26 mouse cellular contexts compared by ENCODE assay signal in genomic region chr1:44849366-44849951, GRCm38 (mm10).
DNase-seq lines count a peak whose midpoint lies in the region; ATAC-seq and TF ChIP-seq lines count a peak whose summit lies in the region.
"Had no signal": no experiment of that assay in that cellular context is flagged by ENCODE, and none has a peak within 500 bp of the region (broad histone marks: within the 10 kb centered on the region; RNA-seq: fewer than 3 reads in every experiment).

No protein-coding gene starts in this region.

- no peak for TF ChIP-seq EP300 in lung, postnatal 0 days (IDR thresholded peaks at IDR 0.05)

- no peak for TF ChIP-seq CTCF in lung, postnatal 0 days (IDR thresholded peaks at IDR 0.05)

- H3K27me3 ChIP-seq in kidney, embryonic 14.5 days (ENCODE audit: control insufficient read depth, insufficient read depth, low read length), result no peaks in the 10 kb centered on the region
- H3K27me3 ChIP-seq in lung, postnatal 0 days (replicated peaks; ENCODE audit: insufficient read depth, low read length), result no peaks in the 10 kb centered on the region
- H3K27me3 ChIP-seq: heart, embryonic 13.5 days; hindbrain, embryonic 12.5 days; liver, embryonic 15.5 days; neural tube, embryonic 15.5 days had no signal

- no peak overlapping the region for H3K9ac ChIP-seq in kidney, embryonic 14.5 days (ENCODE audit: low read depth, low read length)
- no peak overlapping the region for H3K9ac ChIP-seq in lung, postnatal 0 days (replicated peaks; ENCODE audit: low read depth)
- H3K9ac ChIP-seq: forebrain, postnatal 0 days; heart, embryonic 13.5 days; hindbrain, embryonic 12.5 days; liver, embryonic 15.5 days; neural tube, embryonic 15.5 days had no signal

- intact Hi-C loops in left cerebral cortex, postnatal 4 days (cut with DNase I), result no loop called here

- H3K4me3 ChIP-seq in kidney, embryonic 14.5 days (ENCODE audit: low read length), result no peak overlapping the region
- H3K4me3 ChIP-seq in lung, postnatal 0 days (ENCODE audit: low read depth, low read length), result no peak overlapping the region
- H3K4me3 ChIP-seq: heart, adult 2 months; heart, embryonic 13.5 days; hindbrain, embryonic 12.5 days; liver, embryonic 15.5 days; midbrain, embryonic 10.5 days; neural tube, embryonic 15.5 days had no signal

- no peaks in the 10 kb centered on the region for H3K36me3 ChIP-seq in kidney, embryonic 14.5 days (ENCODE audit: control insufficient read depth, insufficient read depth, low read length)
- no peaks in the 10 kb centered on the region for H3K36me3 ChIP-seq in lung, postnatal 0 days (ENCODE audit: insufficient read depth, low read length)
- H3K36me3 ChIP-seq: heart, embryonic 13.5 days; hindbrain, embryonic 12.5 days; liver, embryonic 15.5 days; midbrain, embryonic 10.5 days; neural tube, embryonic 15.5 days had no signal

- WGBS in kidney, embryonic 14.5 days, result 44% methylated on average over 4 of the region's 4 CpGs
- WGBS in lung, postnatal 0 days, result 45% methylated on average over 4 of the region's 4 CpGs

- DNase-seq in kidney, postnatal 4 days, result no peak
- DNase-seq in lung, postnatal 0 days (ENCODE audit: low spot score), result peak; percentile 51
- no peak for DNase-seq in lung, postnatal 36 days
- DNase-seq in hindlimb bud, embryonic 11.5 days (ENCODE audit: extremely low spot score, low read depth, low spot score), result peak; percentile 72
- no peak for DNase-seq in left cerebral cortex, postnatal 4 days
- DNase-seq in cerebellum, postnatal 25 days, result no peak
- DNase-seq: adrenal gland, postnatal 36 days; cerebellum, adult 11 months; cerebellum, adult 9-11 months; forebrain, postnatal 0 days; gastrocnemius, postnatal 25 days; heart, adult 2 months; heart, postnatal 14 days; kidney, adult 11 months; kidney, postnatal 10 days; liver; thymus, adult 2 months; thymus, postnatal 4 days had no signal

- 0 out of 2 replicates have a peak, but pooled peaks have one; percentile 43 for ATAC-seq in kidney, embryonic 14.5 days (ENCODE audit: low FRiP score, low TSS enrichment)
- peak; percentile 40; the same call in 1 of the 2 replicates for ATAC-seq in lung, postnatal 0 days
- ATAC-seq: forebrain, postnatal 0 days had no signal

- no peaks in the 10 kb centered on the region for H3K9me3 ChIP-seq in kidney, embryonic 14.5 days (ENCODE audit: control insufficient read depth, low read length)
- no peaks in the 10 kb centered on the region for H3K9me3 ChIP-seq in lung, postnatal 0 days (ENCODE audit: low read length)
- H3K9me3 ChIP-seq: heart, embryonic 13.5 days; hindbrain, embryonic 12.5 days; liver, embryonic 15.5 days; midbrain, embryonic 10.5 days; neural tube, embryonic 15.5 days had no signal

- no peak overlapping the region for H3K27ac ChIP-seq in kidney, embryonic 14.5 days (ENCODE audit: low read depth, low read length)
- H3K27ac ChIP-seq in lung, postnatal 0 days (ENCODE audit: low read length), result no peak overlapping the region
- H3K27ac ChIP-seq: heart, adult 2 months; heart, embryonic 13.5 days; hindbrain, embryonic 12.5 days; liver, embryonic 15.5 days; macrophage; midbrain, embryonic 10.5 days; neural tube, embryonic 15.5 days; stomach, postnatal 0 days had no signal

- no peak overlapping the region for H3K4me2 ChIP-seq in kidney, embryonic 14.5 days (replicated peaks; ENCODE audit: low read depth, low read length)
- no peak overlapping the region for H3K4me2 ChIP-seq in lung, postnatal 0 days (replicated peaks; ENCODE audit: low read depth, low read length)
- H3K4me2 ChIP-seq: heart, embryonic 13.5 days; hindbrain, embryonic 12.5 days; liver, embryonic 15.5 days; neural tube, embryonic 15.5 days had no signal

- H3K4me1 ChIP-seq in kidney, embryonic 14.5 days (ENCODE audit: control insufficient read depth, insufficient read depth, low read length), result no peaks in the 10 kb centered on the region
- H3K4me1 ChIP-seq in lung, postnatal 0 days (ENCODE audit: insufficient read depth, low read depth, low read length), result no peaks in the 10 kb centered on the region
- H3K4me1 ChIP-seq: heart, embryonic 13.5 days; hindbrain, embryonic 12.5 days; liver, embryonic 15.5 days; midbrain, embryonic 10.5 days; neural tube, embryonic 15.5 days had no signal

Comparison
In these comparisons a context has a peak if more than half of its experiments do, and no peak if none do; other contexts are left out.
1. DNase-seq: peak in lung, postnatal 0 days (single experiment) and hindlimb bud, embryonic 11.5 days (single experiment); none in kidney, postnatal 4 days (0 of 2), lung, postnatal 36 days (single experiment), left cerebral cortex, postnatal 4 days (single experiment) and cerebellum, postnatal 25 days (0 of 2).